22 mouse cellular contexts compared by ENCODE assay signal in the genomic region with DNA sequence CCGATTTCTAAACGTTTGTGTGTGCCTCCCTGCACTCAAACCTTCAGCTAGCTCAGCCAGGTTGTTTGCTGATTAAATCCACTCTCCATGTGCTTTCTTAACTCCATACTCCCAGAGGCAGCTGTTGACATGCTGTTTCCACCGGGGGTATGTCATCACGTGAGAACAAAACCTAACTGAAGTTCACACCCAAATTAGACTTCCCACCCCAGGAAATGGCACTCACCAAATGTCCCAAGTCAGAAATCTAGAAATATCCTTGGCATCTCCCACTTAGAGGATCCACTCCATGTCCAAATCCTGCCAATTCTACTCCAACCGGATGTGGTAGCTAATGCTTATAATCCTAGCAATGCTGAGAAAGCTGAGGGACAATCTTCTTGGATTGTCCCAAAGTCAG. TPM values are rescaled to one million over a fixed set of nuclear protein-coding genes. Genes with fewer than 3 reads are reported as not detected.
DNase-seq lines count a peak whose midpoint lies in the region; ATAC-seq and TF ChIP-seq lines count a peak whose summit lies in the region.
"Had no signal": no experiment of that assay in that cellular context is flagged by ENCODE, and none has a peak within 500 bp of the region (broad histone marks: within the 10 kb centered on the region; RNA-seq: fewer than 3 reads in every experiment).

No protein-coding gene starts in this region.

- no peak overlapping the region for H3K4me2 ChIP-seq in heart, embryonic 11.5 days
- no peak overlapping the region for H3K4me2 ChIP-seq in lung, postnatal 0 days (replicated peaks; ENCODE audit: low read depth, low read length)
- no peak overlapping the region for H3K4me2 ChIP-seq in midbrain, embryonic 11.5 days
- H3K4me2 ChIP-seq in midbrain, embryonic 16.5 days (ENCODE audit: low read length) = no peak overlapping the region

- peak; percentile 78 for DNase-seq in heart, adult 11 months
- DNase-seq in lung, postnatal 0 days (ENCODE audit: low spot score) = peak; percentile 39
- no peak for DNase-seq in lung, postnatal 25 days (ENCODE audit: low spot score)
- peak; percentile 26 for DNase-seq in lung, postnatal 10 days
- DNase-seq in lung, adult 18-20 months = no peak
- DNase-seq in midbrain, embryonic 11.5 days (ENCODE audit: low spot score, missing footprints) = peak; percentile 66
- DNase-seq: adrenal gland, adult 2 months; adrenal gland, adult 8-10 months; adrenal gland, postnatal 10 days; adrenal gland, postnatal 14 days; adrenal gland, postnatal 25 days; adrenal gland, postnatal 36 days; B cell, adult 2 months; cerebellum, adult 11 months; cerebellum, adult 11-12 months had no signal

- ATAC-seq in heart, embryonic 11.5 days (replicated peaks; ENCODE audit: insufficient number of reproducible peaks, low FRiP score, low TSS enrichment) = no peak
- ATAC-seq in lung, postnatal 0 days = no peak
- no peak for ATAC-seq in midbrain, embryonic 11.5 days (ENCODE audit: low FRiP score)
- no peak for ATAC-seq in midbrain, embryonic 16.5 days
- ATAC-seq: activated CD4-positive, CD25-positive, alpha-beta regulatory T cell, adult 4 months; CD4-positive, CD25-positive, alpha-beta regulatory T cell, adult 4 months; Patski had no signal

- no peaks in the 10 kb centered on the region for H3K36me3 ChIP-seq in heart, embryonic 11.5 days (ENCODE audit: control insufficient read depth, insufficient read depth, low read length)
- no peaks in the 10 kb centered on the region for H3K36me3 ChIP-seq in lung, postnatal 0 days (ENCODE audit: insufficient read depth, low read length)
- no peaks in the 10 kb centered on the region for H3K36me3 ChIP-seq in midbrain, embryonic 11.5 days (ENCODE audit: control insufficient read depth, insufficient read depth, low read length)
- no peaks in the 10 kb centered on the region for H3K36me3 ChIP-seq in midbrain, embryonic 16.5 days (ENCODE audit: control insufficient read depth, insufficient read depth, low read length)
- H3K36me3 ChIP-seq: G1E had no signal

- no peaks in the 10 kb centered on the region for H3K9me3 ChIP-seq in heart, embryonic 11.5 days (replicated peaks; ENCODE audit: control insufficient read depth, low read length)
- no peaks in the 10 kb centered on the region for H3K9me3 ChIP-seq in lung, postnatal 0 days (ENCODE audit: low read length)
- H3K9me3 ChIP-seq in midbrain, embryonic 11.5 days (ENCODE audit: control insufficient read depth, low read length) = no peaks in the 10 kb centered on the region
- H3K9me3 ChIP-seq in midbrain, embryonic 16.5 days (replicated peaks; ENCODE audit: control insufficient read depth, low read length, poor library complexity, severe bottlenecking) = no peaks in the 10 kb centered on the region
- H3K9me3 ChIP-seq: G1E had no signal

- no peak overlapping the region for H3K4me3 ChIP-seq in heart, embryonic 11.5 days (ENCODE audit: low read depth, low read length)
- no peak overlapping the region for H3K4me3 ChIP-seq in lung, postnatal 0 days (ENCODE audit: low read depth, low read length)
- H3K4me3 ChIP-seq in midbrain, embryonic 11.5 days (ENCODE audit: low read depth, low read length) = no peak overlapping the region
- H3K4me3 ChIP-seq in midbrain, embryonic 16.5 days (ENCODE audit: low read depth, low read length) = no peak overlapping the region

- H3K27me3 ChIP-seq in heart, embryonic 11.5 days (ENCODE audit: control insufficient read depth, insufficient read depth, low read length) = no peaks in the 10 kb centered on the region
- no peaks in the 10 kb centered on the region for H3K27me3 ChIP-seq in lung, postnatal 0 days (replicated peaks; ENCODE audit: insufficient read depth, low read length)
- peaks cover 5% of the 10 kb centered on the region; the same call in 1 of the 2 replicates for H3K27me3 ChIP-seq in midbrain, embryonic 11.5 days (ENCODE audit: control insufficient read depth, insufficient read depth, low read length)
- H3K27me3 ChIP-seq in midbrain, embryonic 16.5 days (ENCODE audit: control insufficient read depth, insufficient read depth, low read depth, low read length) = peaks cover 3% of the 10 kb centered on the region; the same call in 1 of the 2 replicates
- H3K27me3 ChIP-seq: CH12.LX had no signal

- peak; percentile 33; the same call in 1 of the 2 replicates for TF ChIP-seq EP300 in lung, postnatal 0 days (IDR thresholded peaks at IDR 0.05)

- TF ChIP-seq CTCF in lung, postnatal 0 days (IDR thresholded peaks at IDR 0.05) = no peak

- WGBS in heart, embryonic 11.5 days (ENCODE audit: insufficient replicate concordance) = 60% methylated on average over 5 of the region's 5 CpGs
- WGBS in lung, postnatal 0 days = 60% methylated on average over 5 of the region's 5 CpGs
- WGBS in midbrain, embryonic 11.5 days = 83% methylated on average over 5 of the region's 5 CpGs
- WGBS in midbrain, embryonic 16.5 days = 82% methylated on average over 5 of the region's 5 CpGs

- peaks cover 5% of the 10 kb centered on the region; the same call in 1 of the 2 replicates for H3K4me1 ChIP-seq in heart, embryonic 11.5 days (ENCODE audit: control insufficient read depth, insufficient read depth, low read length)
- H3K4me1 ChIP-seq in lung, postnatal 0 days (ENCODE audit: insufficient read depth, low read depth, low read length) = no peaks in the 10 kb centered on the region; the same call in 1 of the 2 replicates
- no peaks in the 10 kb centered on the region for H3K4me1 ChIP-seq in midbrain, embryonic 11.5 days (ENCODE audit: control insufficient read depth, insufficient read depth, low read length)
- no peaks in the 10 kb centered on the region for H3K4me1 ChIP-seq in midbrain, embryonic 16.5 days (ENCODE audit: control insufficient read depth, insufficient read depth, low read length)

- no peak overlapping the region for H3K27ac ChIP-seq in heart, embryonic 11.5 days (ENCODE audit: low read depth, low read length)
- no peak overlapping the region for H3K27ac ChIP-seq in lung, postnatal 0 days (ENCODE audit: low read length)
- H3K27ac ChIP-seq in midbrain, embryonic 11.5 days (ENCODE audit: low read depth, low read length) = no peak overlapping the region
- H3K27ac ChIP-seq in midbrain, embryonic 16.5 days (ENCODE audit: low read length) = no peak overlapping the region

- no peak overlapping the region for H3K9ac ChIP-seq in heart, embryonic 11.5 days (ENCODE audit: low read depth, low read length)
- H3K9ac ChIP-seq in lung, postnatal 0 days (replicated peaks; ENCODE audit: low read depth) = no peak overlapping the region
- H3K9ac ChIP-seq in midbrain, embryonic 11.5 days (ENCODE audit: low read length) = no peak overlapping the region
- H3K9ac ChIP-seq in midbrain, embryonic 16.5 days (ENCODE audit: low read depth, low read length) = no peak overlapping the region

RNA-seq across cellular contexts. Expression of gene Prps1, which starts 43.9 kb away (rescaled TPM):
- 59.5 and 70.2 TPM in 2 replicates for polyA plus RNA-seq in heart, embryonic 11.5 days (2014; fragmentation: Nextera tagmentation; extraction: Ambion mirVana)
- 17.7 and 20.8 TPM in 2 replicates for polyA plus RNA-seq in lung, postnatal 0 days (2015; fragmentation: Nextera tagmentation; extraction: Ambion mirVana)
- 83.0 and 92.2 TPM in 2 replicates for polyA plus RNA-seq in midbrain, embryonic 11.5 days (2014; fragmentation: Nextera tagmentation; extraction: Ambion mirVana)
- 88.0 and 94.6 TPM in 2 replicates for polyA plus RNA-seq in midbrain, embryonic 16.5 days (2015; fragmentation: Nextera tagmentation; extraction: Ambion mirVana)

Comparison
In these comparisons a context has a peak if more than half of its experiments do, and no peak if none do; other contexts are left out.
1. DNase-seq: peak in heart, adult 11 months (single experiment), lung, postnatal 0 days (single experiment), lung, postnatal 10 days (single experiment) and midbrain, embryonic 11.5 days (single experiment); none in lung, postnatal 25 days (single experiment) and lung, adult 18-20 months (0 of 2).